Mouse (Mus musculus) ES-E14 (cell line): ENCODE measurements around the gene Nampt. TPM values are rescaled to one million over a fixed set of nuclear protein-coding genes. Genes with fewer than 3 reads are reported as not detected.

Experiments
- DNase-seq: peaks from one replicate; pipeline ENCODE4 v3.0.0-alpha.2; 2013; ENCODE audit warnings: low read depth, low spot score
- H3K27ac ChIP-seq: 2 replicates; pipeline ENCODE4 v1.5.1; 2012; ENCODE audit warnings: low read depth, mild to moderate bottlenecking, low read length, moderate library complexity, mixed read lengths; ENCODE audit not compliant: poor library complexity, insufficient read depth, severe bottlenecking
- H3K36me3 ChIP-seq: 2 replicates; pipeline ENCODE4 v1.6.1; 2012; ENCODE audit warnings: mild to moderate bottlenecking, low read length, moderate library complexity, mixed read lengths; ENCODE audit not compliant: control insufficient read depth, poor library complexity, insufficient read depth, severe bottlenecking
- H3K4me1 ChIP-seq, 2 experiments: fragments of 150-350 bp in 1 of 2; sonication (generic) in 1 of 2; 2 replicates each; pipeline ENCODE4 v1.6.1; 2012; ENCODE audit warnings: low read length in 2 of 2, mild to moderate bottlenecking in 1 of 2, mixed read lengths in 1 of 2; ENCODE audit not compliant: control insufficient read depth in 2 of 2, insufficient read depth in 2 of 2, poor library complexity in 1 of 2
- H3K4me3 ChIP-seq, 2 experiments: fragments of 150-350 bp in 1 of 2; sonication (generic) in 1 of 2; 2 replicates each; pipeline ENCODE4 v1.5.1; 2012; ENCODE audit warnings: low read length in 2 of 2, low read depth in 1 of 2, mild to moderate bottlenecking in 1 of 2, mixed read lengths in 1 of 2; ENCODE audit not compliant: insufficient read depth in 1 of 2, poor library complexity in 1 of 2, severe bottlenecking in 1 of 2
- H3K9ac ChIP-seq: 2 replicates; pipeline ENCODE4 v1.6.1; 2012; ENCODE audit warnings: low read depth, mild to moderate bottlenecking, low read length, mixed read lengths; ENCODE audit not compliant: poor library complexity, insufficient read depth, severe bottlenecking
- H3K9me3 ChIP-seq: fragments of 150-350 bp; sonication (generic); 2 replicates; pipeline ENCODE4 v1.6.1; 2012; ENCODE audit warnings: low read depth, mild to moderate bottlenecking, low read length; ENCODE audit not compliant: control insufficient read depth, insufficient read depth
- CHD2 ChIP-seq: IDR thresholded peaks from 2 replicates; pipeline ENCODE4 v1.6.1; 2014; ENCODE audit warnings: mild to moderate bottlenecking, low read depth, low read length, inconsistent platforms
- HCFC1 ChIP-seq: IDR thresholded peaks from 2 replicates; pipeline ENCODE4 v1.6.1; 2012; ENCODE audit warnings: low read length, inconsistent platforms, borderline replicate concordance; ENCODE audit not compliant: insufficient read depth
- MAFK ChIP-seq: IDR thresholded peaks from 2 replicates; pipeline ENCODE4 v1.6.1; 2014; ENCODE audit warnings: mild to moderate bottlenecking, low read depth, low read length, inconsistent platforms; ENCODE audit not compliant: insufficient read depth
- ZC3H11A ChIP-seq: IDR thresholded peaks from 2 replicates; pipeline ENCODE4 v1.6.1; 2012; ENCODE audit warnings: low read depth, mild to moderate bottlenecking, inconsistent platforms, low read length, borderline replicate concordance
- ZNF384 ChIP-seq: IDR thresholded peaks from 2 replicates; pipeline ENCODE4 v1.6.1; 2012; ENCODE audit warnings: low read depth, low read length, inconsistent platforms
- in situ Hi-C, 2 experiments: fragments of 600-800 bp; cut with MboI; formaldehyde crosslinking; loops; one replicate each; pipeline ENCODE4 v1.15.1; 2025; ENCODE audit warnings: low sequenced_read_pairs in 2 of 2, inconsistent platforms in 1 of 2; ENCODE audit not compliant: unreplicated experiment in 2 of 2
- total RNA-seq: library from RNA; depleted of rRNA; stranded (reverse); fragments of 300-350 nt; gene quantifications from 2 replicates; pipeline ENCODE4 v1.2.3, GENCODE M21; 2012; rRNA removed

The Nampt gene
- total RNA-seq, 1 experiment: 48.9 TPM

GRCm38 (mm10) chr12:32901005-32901404 lies 81.7 kb downstream of the Nampt start:
- no peak overlapping the region for H3K4me3 ChIP-seq
- no peaks in the 10 kb centered on the region for H3K4me1 ChIP-seq
- no peak overlapping the region for H3K27ac ChIP-seq
- TF ChIP-seq MAFK (no peak), ZNF384 (no peak), CHD2 (no peak), HCFC1 (no peak), ZC3H11A (no peak)
- no peak for DNase-seq
- in situ Hi-C loops: no loop called here
- H3K36me3 ChIP-seq: no peaks in the 10 kb centered on the region
- no peaks in the 10 kb centered on the region for H3K9me3 ChIP-seq
- H3K9ac ChIP-seq: no peak overlapping the region

Other genes starting within 250 kb of the Nampt start
- 26.5 and 29.2 TPM in 2 replicates for gene Sypl, start 134.3 kb downstream of the Nampt start, total RNA-seq